Mouse (Mus musculus): ENCODE data around the gene Mcm3ap.

DNA sequence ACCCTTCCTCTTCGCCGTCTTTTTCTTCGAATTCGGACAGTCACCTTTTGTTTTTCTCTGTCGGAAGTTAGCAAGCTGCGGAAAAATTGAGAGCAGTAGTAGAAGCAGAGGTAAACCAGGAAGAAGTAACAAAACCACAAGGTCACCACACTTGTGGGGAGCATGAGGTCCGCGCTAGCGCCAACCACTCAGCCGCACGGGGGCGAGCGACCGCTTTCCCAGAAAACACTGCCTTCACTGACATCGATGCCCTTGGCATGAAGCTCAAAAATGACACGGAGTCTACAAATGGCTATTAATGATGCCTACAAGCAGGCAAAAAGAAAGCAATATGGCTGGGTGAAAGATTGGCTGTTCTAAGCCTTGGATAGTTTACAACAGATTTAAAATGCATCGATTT is 28.4 kb upstream of the Mcm3ap start, which contains the start of gene AC141477.1:
- no peak for TF ChIP-seq POLR2A (IDR thresholded peaks at IDR 0.05; ENCODE audit: extremely low read depth, insufficient read depth, low read length)
- no peak for TF ChIP-seq CTCF (IDR thresholded peaks at IDR 0.05; ENCODE audit: low read depth, low read length)
